8 mouse cellular contexts compared by ENCODE assay signal in genomic region chr3:66292356-66292946, GRCm38 (mm10). TPM values are rescaled to one million over a fixed set of nuclear protein-coding genes. Genes with fewer than 3 reads are reported as not detected.
A peak's percentile ranks its signal among the peaks of the same experiment; 100 is the strongest.
DNase-seq lines count a peak whose midpoint lies in the region; ATAC-seq lines count a peak whose summit lies in the region.

No protein-coding gene starts in this region.

- no peaks in the 10 kb centered on the region for H3K27me3 ChIP-seq in embryonic facial prominence, embryonic 12.5 days
- H3K27me3 ChIP-seq in hindbrain, embryonic 12.5 days, result no peaks in the 10 kb centered on the region
- no peaks in the 10 kb centered on the region for H3K27me3 ChIP-seq in limb, embryonic 15.5 days
- H3K27me3 ChIP-seq in midbrain, embryonic 16.5 days (ENCODE audit: control insufficient read depth, insufficient read depth, low read depth, low read length), result no peaks in the 10 kb centered on the region

- H3K9ac ChIP-seq in embryonic facial prominence, embryonic 12.5 days, result no peak overlapping the region; the same call in 1 of the 2 replicates
- H3K9ac ChIP-seq in hindbrain, embryonic 12.5 days, result 0 out of 2 replicates have a peak overlapping the region, but pooled peaks have one; percentile 32
- no peak overlapping the region for H3K9ac ChIP-seq in limb, embryonic 15.5 days
- peak overlapping the region; percentile 62 for H3K9ac ChIP-seq in midbrain, embryonic 16.5 days (ENCODE audit: low read depth, low read length)

- 2% methylated on average over 20 of the region's 20 CpGs for WGBS in embryonic facial prominence, embryonic 12.5 days
- 7% methylated on average over 20 of the region's 20 CpGs for WGBS in hindbrain, embryonic 12.5 days
- 4% methylated on average over 20 of the region's 20 CpGs for WGBS in limb, embryonic 15.5 days
- WGBS in midbrain, embryonic 16.5 days, result 15% methylated on average over 20 of the region's 20 CpGs

- peaks cover 9% of the 10 kb centered on the region for H3K4me1 ChIP-seq in embryonic facial prominence, embryonic 12.5 days
- peaks cover 17% of the 10 kb centered on the region for H3K4me1 ChIP-seq in hindbrain, embryonic 12.5 days
- H3K4me1 ChIP-seq in limb, embryonic 15.5 days, result peaks cover 12% of the 10 kb centered on the region
- H3K4me1 ChIP-seq in midbrain, embryonic 16.5 days (ENCODE audit: control insufficient read depth, insufficient read depth, low read length), result peaks cover 8% of the 10 kb centered on the region; the same call in 1 of the 2 replicates

- peak; percentile 85 for ATAC-seq in embryonic facial prominence, embryonic 12.5 days (ENCODE audit: insufficient number of reproducible peaks, insufficient read depth, low FRiP score, low TSS enrichment)
- peak; percentile 29; the same call in 1 of the 2 replicates for ATAC-seq in hindbrain, embryonic 12.5 days (ENCODE audit: low FRiP score)
- peak; percentile 92 for ATAC-seq in limb, embryonic 15.5 days (ENCODE audit: insufficient number of reproducible peaks, low FRiP score, low TSS enrichment, low read depth)
- peak; percentile 27 for ATAC-seq in midbrain, embryonic 16.5 days

- peak overlapping the region; percentile 81 for H3K27ac ChIP-seq in embryonic facial prominence, embryonic 12.5 days
- peak overlapping the region; percentile 68 for H3K27ac ChIP-seq in hindbrain, embryonic 12.5 days
- peak overlapping the region; percentile 75 for H3K27ac ChIP-seq in limb, embryonic 15.5 days
- H3K27ac ChIP-seq in midbrain, embryonic 16.5 days (ENCODE audit: low read length), result 0 out of 2 replicates have a peak overlapping the region, but pooled peaks have one; percentile 11

- DNase-seq in layer of hippocampus, postnatal 10 days (ENCODE audit: low spot score in 2 of 2), result peak; percentile 15 to 17
- no peak for DNase-seq in layer of hippocampus, adult 18-20 months (ENCODE audit: low spot score in 2 of 2)
- no peak for DNase-seq in spleen, postnatal 36 days (ENCODE audit: low spot score in 2 of 2)
- DNase-seq in thymus, postnatal 25 days, result no peak

- peak overlapping the region; percentile 45 for H3K4me2 ChIP-seq in embryonic facial prominence, embryonic 12.5 days (replicated peaks)
- peak overlapping the region; percentile 42 for H3K4me2 ChIP-seq in hindbrain, embryonic 12.5 days (replicated peaks)
- peak overlapping the region; percentile 48 for H3K4me2 ChIP-seq in limb, embryonic 15.5 days
- H3K4me2 ChIP-seq in midbrain, embryonic 16.5 days (ENCODE audit: low read length), result peak overlapping the region; percentile 60

- no peaks in the 10 kb centered on the region for H3K36me3 ChIP-seq in embryonic facial prominence, embryonic 12.5 days
- H3K36me3 ChIP-seq in hindbrain, embryonic 12.5 days, result no peaks in the 10 kb centered on the region
- H3K36me3 ChIP-seq in limb, embryonic 15.5 days, result no peaks in the 10 kb centered on the region
- H3K36me3 ChIP-seq in midbrain, embryonic 16.5 days (ENCODE audit: control insufficient read depth, insufficient read depth, low read length), result no peaks in the 10 kb centered on the region

- H3K4me3 ChIP-seq in embryonic facial prominence, embryonic 12.5 days, result peak overlapping the region; percentile 27
- H3K4me3 ChIP-seq in hindbrain, embryonic 12.5 days, result peak overlapping the region; percentile 13; the same call in 1 of the 2 replicates
- peak overlapping the region; percentile 30 for H3K4me3 ChIP-seq in limb, embryonic 15.5 days
- peak overlapping the region; percentile 26 for H3K4me3 ChIP-seq in midbrain, embryonic 16.5 days (ENCODE audit: low read depth, low read length)

- no peaks in the 10 kb centered on the region for H3K9me3 ChIP-seq in embryonic facial prominence, embryonic 12.5 days
- H3K9me3 ChIP-seq in hindbrain, embryonic 12.5 days (replicated peaks), result 0 out of 2 replicates have a peak, but pooled peaks cover 5% of the 10 kb centered on the region
- no peaks in the 10 kb centered on the region for H3K9me3 ChIP-seq in limb, embryonic 15.5 days
- no peaks in the 10 kb centered on the region for H3K9me3 ChIP-seq in midbrain, embryonic 16.5 days (replicated peaks; ENCODE audit: control insufficient read depth, low read length, poor library complexity, severe bottlenecking)

RNA-seq across cellular contexts. Expression of gene Veph1, which starts 4.2 kb away (rescaled TPM):
- 1 to 10 TPM; 2.2 TPM for total RNA-seq in layer of hippocampus, postnatal 10 days (2021)
- total RNA-seq in layer of hippocampus, adult 18-20 months (2021), result under 1 TPM in 1 of 2 experiments, not detected in 1; 0.08 TPM
- 4.4 and 5.8 TPM in 2 replicates for polyA plus RNA-seq in embryonic facial prominence, embryonic 12.5 days (2016; fragmentation: Nextera tagmentation; extraction: Ambion mirVana)
- 20.1 and 21.8 TPM in 2 replicates for polyA plus RNA-seq in hindbrain, embryonic 12.5 days (2016; fragmentation: Nextera tagmentation; extraction: Ambion mirVana)
- 1.7 and 2.1 TPM in 2 replicates for polyA plus RNA-seq in limb, embryonic 15.5 days (2015; fragmentation: Nextera tagmentation; extraction: Ambion mirVana)
- 4.8 and 5.7 TPM in 2 replicates for polyA plus RNA-seq in midbrain, embryonic 16.5 days (2015; fragmentation: Nextera tagmentation; extraction: Ambion mirVana)

Comparison
In these comparisons a context has a peak if more than half of its experiments do, and no peak if none do; other contexts are left out.
1. DNase-seq: peak in layer of hippocampus, postnatal 10 days (2 of 2); none in layer of hippocampus, adult 18-20 months (0 of 2), spleen, postnatal 36 days (0 of 2) and thymus, postnatal 25 days (single experiment).
2. ATAC-seq: peak in every context shown above with its lines; median percentile 92 in limb, embryonic 15.5 days; 85 in embryonic facial prominence, embryonic 12.5 days; 29 in hindbrain, embryonic 12.5 days; 27 in midbrain, embryonic 16.5 days.
3. H3K27ac ChIP-seq: peak in every context shown above with its lines; median percentile 81 in embryonic facial prominence, embryonic 12.5 days; 75 in limb, embryonic 15.5 days; 68 in hindbrain, embryonic 12.5 days; 11 in midbrain, embryonic 16.5 days.
4. H3K9ac ChIP-seq: peak in hindbrain, embryonic 12.5 days (single experiment) and midbrain, embryonic 16.5 days (single experiment); none in embryonic facial prominence, embryonic 12.5 days (single experiment) and limb, embryonic 15.5 days (single experiment).
5. Peak in every context shown above with its lines, with median percentiles within 50 percentile points of each other: H3K4me2 ChIP-seq and H3K4me3 ChIP-seq.